Mouse (Mus musculus) heart, embryonic 11.5 days (tissue): ENCODE results near the gene Speg. TPM values are rescaled to one million over a fixed set of nuclear protein-coding genes. Genes with fewer than 3 reads are reported as not detected.

Experiments used
- ATAC-seq: fragments of 200-750 bp; cut with Nextera tagmentation; replicated peaks from 2 replicates; pipeline ENCODE4 v1.8.0; 2017; ENCODE audit warnings: moderate library complexity; ENCODE audit not compliant: insufficient number of reproducible peaks, low FRiP score, low TSS enrichment
- H3K27ac ChIP-seq: fragments of 300-500 bp; sonication (generic); 2 replicates; pipeline ENCODE4 v1.5.1; 2014; ENCODE audit warnings: mild to moderate bottlenecking, low read depth, low read length
- H3K27me3 ChIP-seq: fragments of 300-500 bp; sonication (generic); 2 replicates; pipeline ENCODE4 v1.6.1; 2014; ENCODE audit warnings: mild to moderate bottlenecking, low read length, mixed read lengths; ENCODE audit not compliant: control insufficient read depth, insufficient read depth
- H3K36me3 ChIP-seq: fragments of 300-500 bp; sonication (generic); 2 replicates; pipeline ENCODE4 v1.6.1; 2014; ENCODE audit warnings: mild to moderate bottlenecking, low read length, moderate library complexity, mixed read lengths; ENCODE audit not compliant: control insufficient read depth, insufficient read depth
- H3K4me1 ChIP-seq: fragments of 300-500 bp; sonication (generic); 2 replicates; pipeline ENCODE4 v1.6.1; 2014; ENCODE audit warnings: low read length; ENCODE audit not compliant: control insufficient read depth, insufficient read depth
- H3K4me2 ChIP-seq: fragments of 300-500 bp; sonication (generic); 2 replicates; pipeline ENCODE4 v1.6.1; 2014; ENCODE audit warnings: mild to moderate bottlenecking, moderate library complexity
- H3K4me3 ChIP-seq: fragments of 300-500 bp; sonication (generic); 2 replicates; pipeline ENCODE4 v1.5.1; 2014; ENCODE audit warnings: low read depth, low read length
- H3K9ac ChIP-seq: fragments of 300-500 bp; sonication (generic); 2 replicates; pipeline ENCODE4 v1.6.1; 2014; ENCODE audit warnings: mild to moderate bottlenecking, low read depth, low read length, moderate library complexity
- H3K9me3 ChIP-seq: fragments of 300-500 bp; sonication (generic); replicated peaks from 2 replicates; pipeline ENCODE4 v1.6.1; 2016; ENCODE audit warnings: low read length; ENCODE audit not compliant: control insufficient read depth
- WGBS: fragments of 180-500 bp; shearing (Covaris S2); extraction: QIAGEN DNeasy Blood & Tissue Kit; methylation state at CpG from one replicate; pipeline ENCODE4 v1.1.7; 2014; ENCODE audit not compliant: insufficient replicate concordance; 5-methylcytosine and 5-hydroxymethylcytosine counted together
- polyA plus RNA-seq: library from polyadenylated mRNA; unstranded; fragments of >200 nt; fragmentation: Nextera tagmentation; extraction: Ambion mirVana; gene quantifications from 2 replicates; pipeline ENCODE4 v1.2.1, GENCODE M21; 2014

Speg gene
- polyA plus RNA-seq, 1 experiment from 2014 or later: 60.7 TPM

DNA sequence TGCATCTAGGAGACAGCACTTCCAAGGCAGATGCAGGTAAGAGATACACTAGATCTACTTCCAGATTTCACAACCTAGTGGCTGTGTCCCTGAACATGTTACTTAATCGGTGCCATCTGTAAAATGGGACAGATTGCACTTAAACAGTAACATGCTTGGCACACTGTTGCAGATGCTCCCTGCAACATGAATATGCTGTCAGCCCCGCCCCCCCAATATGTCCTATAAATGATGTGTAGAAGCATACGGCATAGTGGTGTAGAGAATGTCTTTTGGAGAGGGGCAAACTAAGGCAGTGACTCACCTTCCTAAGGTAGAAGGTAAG lies 102.8 kb downstream of the Speg start:
- H3K27me3 ChIP-seq: peaks cover 39% of the 10 kb centered on the region
- H3K9ac ChIP-seq: peak overlapping the region; percentile 22; the same call in 1 of the 2 replicates

DNA sequence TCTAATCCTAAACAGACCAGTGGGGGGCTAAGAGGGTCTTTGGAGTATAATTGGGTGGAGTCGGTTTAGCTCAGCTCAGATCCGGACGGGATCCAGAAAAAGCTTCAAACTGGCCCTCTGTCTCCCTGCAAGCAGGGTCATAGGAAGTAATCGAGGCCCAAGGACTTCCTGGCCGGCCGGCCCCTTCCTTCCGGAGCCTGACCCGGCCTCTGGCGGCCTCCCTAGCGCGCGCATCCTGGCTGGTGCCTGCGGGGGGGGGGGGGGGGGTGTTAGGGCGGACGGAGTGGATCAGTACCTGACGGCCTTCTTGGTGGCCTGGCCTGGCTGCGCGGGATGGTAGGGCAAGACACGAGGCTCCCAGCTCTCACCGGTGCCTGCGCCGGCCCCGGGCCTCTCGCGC lies 103.4 kb downstream of the Speg start:
- ATAC-seq: peak; percentile 20; the same call in 1 of the 2 replicates
- peaks cover 22% of the 10 kb centered on the region for H3K36me3 ChIP-seq
- H3K27ac ChIP-seq: peak overlapping the region; percentile 82
- H3K4me3 ChIP-seq: peak overlapping the region; percentile 90
- H3K9ac ChIP-seq: peak overlapping the region; percentile 77
- under 1% methylated on average over 20 of the region's 25 CpGs for WGBS
- no peaks in the 10 kb centered on the region for H3K9me3 ChIP-seq
- H3K4me1 ChIP-seq: peaks cover 27% of the 10 kb centered on the region
- peaks cover 43% of the 10 kb centered on the region for H3K27me3 ChIP-seq
- peak overlapping the region; percentile 83 for H3K4me2 ChIP-seq

More for the DNA sequence above, 102.8 kb downstream of the Speg start:
- Histone ChIP-seq H3K4me2 (peak overlapping the region; percentile 83), H3K36me3 (peaks cover 22% of the 10 kb centered on the region), H3K4me3 (peak overlapping the region; percentile 90), H3K9me3 (no peaks in the 10 kb centered on the region), H3K27ac (no peak overlapping the region), H3K4me1 (peaks cover 27% of the 10 kb centered on the region)
- 40% methylated on average over 3 of the region's 3 CpGs for WGBS
- no peak for ATAC-seq

GRCm38 (mm10) chr1:75478916-75479634 lies 104.0 kb downstream of the Speg start, which contains the start of the genes Chpf and Tmem198:
Chpf (minus strand) TSS chr1:75479307.
Tmem198 (plus strand) TSS chr1:75479532.
- Histone ChIP-seq H3K4me1 (peaks cover 27% of the 10 kb centered on the region), H3K27me3 (peaks cover 49% of the 10 kb centered on the region), H3K4me2 (peak within 1 kb of the TSS; percentile 83), H3K36me3 (peaks cover 22% of the 10 kb centered on the region), H3K9me3 (no peaks in the 10 kb centered on the region), H3K4me3 (peak within 1 kb of the TSS; percentile 90), H3K27ac (peak within 1 kb of the TSS; percentile 82), H3K9ac (peak within 1 kb of the TSS; percentile 77)
- ATAC-seq: peak; percentile 86
- WGBS: under 1% methylated on average over 72 of the region's 76 CpGs

DNA sequence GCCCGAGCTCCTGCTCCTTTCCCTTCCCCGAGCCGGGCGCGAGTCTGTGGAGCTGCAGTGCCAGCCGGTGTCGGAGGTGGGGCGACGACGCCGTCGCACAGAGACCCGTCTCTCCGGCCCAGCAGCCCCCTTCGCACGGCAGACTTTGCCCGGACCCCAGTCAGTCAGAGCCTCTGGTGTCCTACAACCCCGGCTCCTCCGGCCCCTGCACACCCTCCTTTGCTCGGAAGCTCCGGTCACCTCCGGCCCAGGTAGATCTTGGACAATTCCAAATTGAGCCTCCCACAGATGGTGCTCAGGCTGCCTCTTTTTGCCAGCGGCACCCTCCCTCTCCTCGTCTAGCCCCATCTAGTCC lies 104.5 kb downstream of the Speg start:
- Histone ChIP-seq H3K36me3 (peaks cover 21% of the 10 kb centered on the region), H3K9ac (no peak overlapping the region), H3K27ac (no peak overlapping the region), H3K4me2 (peak overlapping the region; percentile 83), H3K4me3 (peak overlapping the region; percentile 90), H3K4me1 (peaks cover 27% of the 10 kb centered on the region), H3K9me3 (no peaks in the 10 kb centered on the region), H3K27me3 (peaks cover 54% of the 10 kb centered on the region)
- WGBS: 1% methylated on average over 21 of the region's 24 CpGs
- ATAC-seq: no peak

GRCm38 (mm10) chr1:75480036-75480435 lies 104.9 kb downstream of the Speg start:
- H3K27me3 ChIP-seq: peaks cover 55% of the 10 kb centered on the region
- no peaks in the 10 kb centered on the region for H3K9me3 ChIP-seq
- H3K9ac ChIP-seq: no peak overlapping the region
- peaks cover 17% of the 10 kb centered on the region for H3K36me3 ChIP-seq
- no peak overlapping the region; the same call in 1 of the 2 replicates for H3K4me3 ChIP-seq
- ATAC-seq: no peak
- no peak overlapping the region for H3K27ac ChIP-seq
- peaks cover 27% of the 10 kb centered on the region for H3K4me1 ChIP-seq
- 19% methylated on average over 13 of the region's 13 CpGs for WGBS
- peak overlapping the region; percentile 83 for H3K4me2 ChIP-seq

DNA sequence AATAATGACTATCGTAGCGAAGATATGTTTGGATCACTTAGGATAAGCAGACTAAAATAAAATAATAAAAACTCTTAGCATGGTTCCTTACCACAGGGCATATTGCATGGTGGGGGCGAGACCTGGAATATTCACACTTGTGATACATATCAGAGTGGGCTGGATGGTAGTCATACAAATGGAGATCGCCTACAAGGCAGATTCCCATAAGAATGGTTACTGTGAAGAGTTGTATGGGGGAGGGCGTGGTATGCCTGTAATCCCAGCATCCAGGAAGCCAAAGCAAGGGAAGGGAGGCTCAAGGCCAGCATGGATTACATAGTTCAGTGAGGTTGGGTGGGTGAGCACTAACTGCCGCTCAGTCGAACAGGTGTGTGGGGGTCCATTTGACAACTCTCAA lies 105.6 kb downstream of the Speg start:
- Histone ChIP-seq H3K27ac (no peak overlapping the region), H3K4me2 (no peak overlapping the region), H3K9me3 (no peaks in the 10 kb centered on the region), H3K36me3 (peaks cover 10% of the 10 kb centered on the region), H3K9ac (no peak overlapping the region), H3K4me3 (no peak overlapping the region), H3K4me1 (peaks cover 27% of the 10 kb centered on the region), H3K27me3 (peaks cover 56% of the 10 kb centered on the region)
- no peak for ATAC-seq
- 77% methylated on average over 7 of the region's 7 CpGs for WGBS

Other genes starting within 250 kb of the Speg start
- 0.20 TPM in 1 of 2 replicates, not detected in the other for gene Slc23a3, start 241.4 kb upstream of the Speg start, polyA plus RNA-seq
- 31.6 and 31.8 TPM in 2 replicates for gene Cnppd1, start 232.6 kb upstream of the Speg start, polyA plus RNA-seq
- 31.9 and 37.7 TPM in 2 replicates for gene Retreg2, start 232.5 kb upstream of the Speg start, polyA plus RNA-seq
- gene Zfand2b, start 206.7 kb upstream of the Speg start, polyA plus RNA-seq: 31.9 and 33.8 TPM in 2 replicates
- gene Abcb6, start 194.9 kb upstream of the Speg start, polyA plus RNA-seq: 12.0 and 14.1 TPM in 2 replicates
- 18.7 and 24.2 TPM in 2 replicates for gene Ankzf1, start 183.1 kb upstream of the Speg start, polyA plus RNA-seq
- gene Atg9a, start 183.1 kb upstream of the Speg start, polyA plus RNA-seq: 22.7 and 26.8 TPM in 2 replicates
- 6.8 and 8.4 TPM in 2 replicates for gene Glb1l, start 164.5 kb upstream of the Speg start, polyA plus RNA-seq
- 81.7 and 82.8 TPM in 2 replicates for gene Stk16, start 164.5 kb upstream of the Speg start, polyA plus RNA-seq
- 39.2 and 39.8 TPM in 2 replicates for gene Tuba4a, start 155.4 kb upstream of the Speg start, polyA plus RNA-seq
- not detected in 2 replicates for gene A630095N17Rik, start 143.2 kb upstream of the Speg start, polyA plus RNA-seq
- 15.3 and 17.6 TPM in 2 replicates for gene Dnajb2, start 138.9 kb upstream of the Speg start, polyA plus RNA-seq
- 0.51 and 0.74 TPM in 2 replicates for gene Ptprn, start 110.8 kb upstream of the Speg start, polyA plus RNA-seq
- gene Resp18, start 96.9 kb upstream of the Speg start, polyA plus RNA-seq: 0.30 TPM in 1 of 2 replicates, not detected in the other
- 119 and 121 TPM in 2 replicates for gene Dnpep, start 57.3 kb upstream of the Speg start, polyA plus RNA-seq
- gene Des, start 15.0 kb upstream of the Speg start, polyA plus RNA-seq: 428 and 477 TPM in 2 replicates
- 49.8 and 57.2 TPM in 2 replicates for gene Gmppa, start 60.6 kb downstream of the Speg start, polyA plus RNA-seq
- gene Asic4, start 75.1 kb downstream of the Speg start, polyA plus RNA-seq: 0.11 TPM in 2 replicates
- gene Chpf, start 104.0 kb downstream of the Speg start, polyA plus RNA-seq: 21.4 and 24.6 TPM in 2 replicates
- gene Tmem198, start 104.2 kb downstream of the Speg start, polyA plus RNA-seq: 0.14 and 0.54 TPM in 2 replicates
- gene Obsl1, start 131.2 kb downstream of the Speg start, polyA plus RNA-seq: 98.8 and 102 TPM in 2 replicates
- 4.0 and 4.8 TPM in 2 replicates for gene Inha, start 131.8 kb downstream of the Speg start, polyA plus RNA-seq
- gene Stk11ip, start 146.2 kb downstream of the Speg start, polyA plus RNA-seq: 9.1 and 11.6 TPM in 2 replicates
- gene Slc4a3, start 171.0 kb downstream of the Speg start, polyA plus RNA-seq: 13.3 and 14.2 TPM in 2 replicates